Mouse (Mus musculus) forebrain, embryonic 12.5 days (tissue): ENCODE measurements around the gene Stap2. TPM values are rescaled to one million over a fixed set of nuclear protein-coding genes. Genes with fewer than 3 reads are reported as not detected.

Experiments
- ATAC-seq: fragments of 200-750 bp; cut with Nextera tagmentation; 2 replicates; pipeline ENCODE4 v1.8.0; 2017; ENCODE audit warnings: moderate TSS enrichment; ENCODE audit not compliant: low FRiP score
- H3K27ac ChIP-seq: fragments of 300-500 bp; sonication (generic); 2 replicates; pipeline ENCODE4 v1.5.1; 2016; ENCODE audit warnings: mild to moderate bottlenecking
- H3K27me3 ChIP-seq: fragments of 300-500 bp; sonication (generic); 2 replicates; pipeline ENCODE4 v1.6.1; 2016; ENCODE audit warnings: mild to moderate bottlenecking
- H3K36me3 ChIP-seq: fragments of 300-500 bp; sonication (generic); replicated peaks from 2 replicates; pipeline ENCODE4 v1.6.1; 2016; ENCODE audit warnings: mild to moderate bottlenecking
- H3K4me1 ChIP-seq: fragments of 300-500 bp; sonication (generic); 2 replicates; pipeline ENCODE4 v1.6.1; 2016
- H3K4me2 ChIP-seq: fragments of 300-500 bp; sonication (generic); 2 replicates; pipeline ENCODE4 v1.6.1; 2016; ENCODE audit warnings: mild to moderate bottlenecking, moderate library complexity
- H3K4me3 ChIP-seq: fragments of 300-500 bp; sonication (generic); replicated peaks from 2 replicates; pipeline ENCODE4 v1.5.1; 2016; ENCODE audit warnings: mild to moderate bottlenecking
- H3K9ac ChIP-seq: fragments of 300-500 bp; sonication (generic); 2 replicates; pipeline ENCODE4 v1.6.1; 2016; ENCODE audit warnings: mild to moderate bottlenecking
- H3K9me3 ChIP-seq: fragments of 300-500 bp; sonication (generic); 2 replicates; pipeline ENCODE4 v1.6.1; 2016
- WGBS: fragments of 180-500 bp; shearing (Covaris S2); methylation state at CpG from one replicate; pipeline ENCODE4 v1.1.7; 2016; 5-methylcytosine and 5-hydroxymethylcytosine counted together
- polyA plus RNA-seq: library from polyadenylated mRNA; unstranded; fragments of >200 nt; fragmentation: Nextera tagmentation; extraction: Ambion mirVana; gene quantifications from 2 replicates; pipeline ENCODE4 v1.2.1, GENCODE M21; 2016

Stap2 gene
- polyA plus RNA-seq, 1 experiment from 2014 or later, result 4.2 TPM

DNA sequence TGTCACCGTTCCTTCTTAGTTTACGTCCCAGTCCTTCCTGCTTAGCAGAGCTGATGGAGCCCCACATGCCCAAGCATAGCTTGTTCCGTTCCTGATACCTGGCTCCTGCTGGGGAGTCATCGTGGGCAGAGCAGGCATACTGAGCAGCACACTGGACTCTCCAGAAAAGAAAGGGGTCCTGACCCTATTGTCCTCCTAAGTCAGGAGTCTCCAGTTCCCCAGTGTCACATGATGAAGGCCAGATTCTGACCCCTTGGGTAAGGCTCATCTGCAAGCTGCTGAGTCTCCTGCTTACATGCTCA, 17.6 kb upstream of the Stap2 start:
- no peak for ATAC-seq
- Histone ChIP-seq H3K27ac (no peak overlapping the region), H3K27me3 (no peaks in the 10 kb centered on the region), H3K4me3 (no peak overlapping the region), H3K4me1 (peaks cover 19% of the 10 kb centered on the region; the same call in 1 of the 2 replicates), H3K36me3 (peaks cover 29% of the 10 kb centered on the region), H3K9ac (no peak overlapping the region), H3K4me2 (no peak overlapping the region), H3K9me3 (no peaks in the 10 kb centered on the region)
- WGBS, result 86% methylated on average over 4 of the region's 4 CpGs

DNA sequence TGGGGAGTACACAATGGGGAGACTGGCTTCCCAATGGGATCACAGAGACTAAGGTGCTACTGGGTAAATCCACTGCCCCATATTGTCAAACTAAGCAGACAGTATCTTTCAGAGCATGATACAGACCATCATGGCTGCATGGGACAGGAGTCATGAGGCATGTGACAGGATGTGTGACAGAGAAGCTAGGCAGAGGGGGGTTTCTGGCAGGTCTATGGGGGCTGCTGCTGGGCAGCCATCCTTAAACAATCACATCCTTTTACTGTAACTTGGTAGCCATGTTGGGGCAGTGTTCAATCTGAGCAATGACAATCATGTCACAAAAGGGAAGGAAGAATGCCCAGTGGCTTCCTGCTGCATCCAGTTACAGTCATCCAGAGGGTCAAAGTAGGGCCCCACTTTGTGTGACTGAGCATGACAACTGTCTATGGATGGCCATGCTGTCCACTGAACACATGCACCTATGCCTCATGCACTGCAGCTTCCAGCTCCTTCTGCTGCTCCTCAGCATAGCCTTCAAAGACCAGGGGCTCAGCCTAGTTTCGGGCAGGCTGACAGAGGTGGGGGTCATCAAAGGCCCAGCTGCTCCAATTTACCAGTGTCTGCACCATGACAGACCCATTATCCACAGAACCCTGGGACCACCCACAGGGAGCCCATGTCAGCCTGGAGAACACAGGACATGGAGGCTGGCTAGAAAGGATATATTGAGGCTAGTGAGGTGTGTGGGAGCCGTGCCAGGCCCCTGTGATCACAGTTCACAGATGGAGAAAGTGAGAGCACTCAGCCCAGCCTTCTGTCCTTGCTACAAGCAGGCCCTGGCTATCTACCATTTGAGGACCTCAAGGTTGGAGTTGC, 17.0 kb upstream of the Stap2 start:
- 82% methylated on average over 2 of the region's 2 CpGs for WGBS
- no peak; the same call in 1 of the 2 replicates for ATAC-seq
- no peaks in the 10 kb centered on the region for H3K27me3 ChIP-seq
- H3K4me1 ChIP-seq, result peaks cover 19% of the 10 kb centered on the region; the same call in 1 of the 2 replicates
- H3K36me3 ChIP-seq, result peaks cover 33% of the 10 kb centered on the region
- no peak overlapping the region for H3K4me3 ChIP-seq
- H3K27ac ChIP-seq, result no peak overlapping the region
- no peaks in the 10 kb centered on the region for H3K9me3 ChIP-seq
- no peak overlapping the region for H3K4me2 ChIP-seq
- no peak overlapping the region for H3K9ac ChIP-seq

DNA sequence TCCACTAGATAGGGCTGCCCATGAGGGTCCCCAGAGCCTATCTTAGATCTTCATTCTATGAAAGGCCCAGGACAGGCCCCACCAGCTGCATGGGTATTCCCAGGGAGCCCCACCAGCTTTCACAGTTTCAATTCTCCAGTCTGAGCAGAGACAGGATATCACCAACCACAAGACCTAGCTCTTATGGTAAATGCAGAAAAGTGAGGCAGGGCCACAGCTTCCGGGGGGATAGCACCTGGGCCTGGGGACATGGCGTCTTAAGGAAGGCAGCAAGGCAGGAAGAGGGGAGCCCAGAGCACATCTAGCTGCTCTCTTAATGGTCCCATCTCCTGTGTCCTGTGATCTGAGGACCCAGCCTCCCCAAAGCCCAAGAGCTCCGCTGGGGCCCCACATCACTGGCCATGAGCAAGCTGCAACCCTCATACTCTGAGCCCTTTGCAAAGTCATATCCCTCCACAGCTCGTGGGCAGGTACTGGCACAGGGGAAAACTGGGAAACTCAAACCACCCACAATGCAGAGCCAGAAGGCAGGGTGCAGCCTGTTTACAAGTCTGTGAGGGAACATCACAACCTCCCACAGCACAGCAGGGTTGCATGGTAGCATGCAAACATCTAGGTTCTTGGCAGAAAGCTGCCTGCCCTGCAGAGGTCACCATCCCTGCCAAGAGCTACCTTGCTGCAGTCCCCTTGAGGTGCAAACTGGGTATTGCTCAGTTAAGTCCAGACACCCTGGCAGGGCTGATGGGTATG, 16.0 kb upstream of the Stap2 start:
- H3K4me2 ChIP-seq, result no peak overlapping the region
- 87% methylated on average over 4 of the region's 4 CpGs for WGBS
- H3K9ac ChIP-seq, result no peak overlapping the region
- no peak for ATAC-seq
- peaks cover 43% of the 10 kb centered on the region for H3K36me3 ChIP-seq
- H3K4me3 ChIP-seq, result no peak overlapping the region
- no peak overlapping the region for H3K27ac ChIP-seq
- H3K4me1 ChIP-seq, result peaks cover 19% of the 10 kb centered on the region; the same call in 1 of the 2 replicates
- no peaks in the 10 kb centered on the region for H3K27me3 ChIP-seq
- H3K9me3 ChIP-seq, result no peaks in the 10 kb centered on the region

DNA sequence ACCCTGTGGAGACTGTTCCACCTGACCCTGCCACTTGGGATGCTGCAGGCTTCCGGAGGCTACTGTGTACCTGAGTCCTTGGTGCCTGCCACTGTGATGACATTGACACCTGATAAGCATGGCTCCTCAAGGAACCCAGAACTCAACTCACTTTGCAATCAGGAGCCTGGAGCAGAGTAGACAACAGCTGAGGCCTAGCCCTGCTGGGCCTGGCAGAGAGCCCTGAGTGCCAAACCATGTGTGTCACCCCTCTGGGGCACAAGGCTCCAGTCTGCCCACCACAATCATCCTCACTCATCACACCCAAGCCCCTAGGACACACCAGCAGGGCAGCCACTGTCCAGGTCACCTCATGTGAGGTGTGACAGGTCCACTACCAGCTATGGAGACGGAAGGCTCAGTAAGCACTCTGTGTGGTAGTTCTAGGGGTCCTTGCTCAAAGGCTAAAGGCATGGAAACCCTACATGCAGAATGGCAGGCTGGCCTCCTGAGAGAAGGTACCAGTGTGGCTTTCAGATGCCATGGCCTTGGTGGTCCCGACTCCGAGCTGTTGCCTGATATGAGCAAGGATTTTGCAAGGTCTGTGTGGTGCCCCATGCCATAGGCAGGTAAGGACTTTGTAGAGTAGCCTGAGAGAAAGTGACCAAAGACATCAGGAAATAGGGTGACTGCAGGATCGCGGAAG, 15.2 kb upstream of the Stap2 start:
- Histone ChIP-seq H3K4me2 (no peak overlapping the region), H3K4me3 (no peak overlapping the region), H3K9ac (no peak overlapping the region), H3K4me1 (peaks cover 19% of the 10 kb centered on the region; the same call in 1 of the 2 replicates), H3K36me3 (peaks cover 51% of the 10 kb centered on the region), H3K27ac (no peak overlapping the region), H3K9me3 (no peaks in the 10 kb centered on the region), H3K27me3 (no peaks in the 10 kb centered on the region)
- 95% methylated on average over 6 of the region's 6 CpGs for WGBS
- ATAC-seq, result no peak

DNA sequence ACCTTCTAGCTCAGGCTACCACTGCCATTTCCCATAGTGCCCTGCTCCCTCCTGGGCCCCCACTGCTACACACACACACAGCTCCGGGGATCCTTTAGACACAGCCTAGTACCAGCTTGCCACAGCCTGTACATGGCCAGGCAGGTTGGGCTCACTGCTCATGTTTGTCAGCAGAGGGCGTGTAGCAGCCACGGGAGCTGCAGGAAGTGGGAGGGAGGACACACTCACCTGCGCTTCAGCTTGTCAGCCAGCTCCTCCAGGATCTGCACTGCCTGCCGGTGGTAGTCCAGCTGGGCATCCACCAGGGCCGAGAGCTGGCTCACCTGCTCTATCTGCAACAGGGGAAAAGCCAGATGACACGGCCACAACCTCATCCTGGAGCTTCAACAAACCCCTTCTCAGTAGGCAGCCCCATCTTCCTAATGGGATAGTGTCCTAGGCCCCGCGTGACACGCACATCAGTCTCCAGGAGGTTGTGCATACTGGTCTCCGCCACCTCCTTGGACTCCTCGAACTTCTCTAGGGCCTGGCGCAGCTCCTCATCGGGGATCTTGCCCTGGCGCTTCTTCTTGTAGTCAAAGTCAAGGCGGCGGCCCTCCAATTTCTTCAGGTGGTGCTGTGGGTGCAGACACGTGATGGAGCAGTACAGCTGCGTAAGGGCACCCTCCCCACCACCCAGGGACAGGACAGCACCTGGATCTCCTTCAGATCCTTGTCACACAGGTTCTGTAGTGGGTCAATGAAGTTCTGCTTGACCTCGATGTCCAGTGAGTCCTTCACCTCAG, 13.2 kb upstream of the Stap2 start:
- ATAC-seq, result no peak
- Histone ChIP-seq H3K9me3 (no peaks in the 10 kb centered on the region), H3K4me3 (no peak overlapping the region), H3K4me2 (no peak overlapping the region), H3K27ac (peak overlapping the region; percentile 27; the same call in 1 of the 2 replicates), H3K36me3 (peaks cover 65% of the 10 kb centered on the region), H3K4me1 (peaks cover 18% of the 10 kb centered on the region; the same call in 1 of the 2 replicates), H3K9ac (no peak overlapping the region), H3K27me3 (no peaks in the 10 kb centered on the region)
- 78% methylated on average over 20 of the region's 20 CpGs for WGBS

DNA sequence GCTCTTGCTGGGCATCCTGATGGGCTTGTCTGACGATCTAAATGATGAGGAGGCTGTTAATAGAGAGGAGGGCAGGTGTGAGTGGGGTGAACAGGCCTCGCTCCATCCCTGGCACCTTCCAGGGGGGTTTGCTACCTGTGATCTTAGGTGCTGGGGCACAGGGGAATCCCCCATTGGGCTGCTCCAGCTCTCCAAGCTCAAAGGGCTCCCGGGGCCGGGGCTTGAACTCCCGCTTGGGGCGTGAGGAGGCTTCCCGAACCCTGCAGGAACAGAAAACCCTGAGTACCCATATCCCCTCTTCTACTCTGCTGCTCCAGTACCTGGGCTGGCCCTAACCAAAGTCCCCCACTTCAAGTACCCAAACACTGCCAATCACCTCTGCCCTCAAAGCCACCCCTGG, 12.5 kb upstream of the Stap2 start:
- ATAC-seq, result no peak

DNA sequence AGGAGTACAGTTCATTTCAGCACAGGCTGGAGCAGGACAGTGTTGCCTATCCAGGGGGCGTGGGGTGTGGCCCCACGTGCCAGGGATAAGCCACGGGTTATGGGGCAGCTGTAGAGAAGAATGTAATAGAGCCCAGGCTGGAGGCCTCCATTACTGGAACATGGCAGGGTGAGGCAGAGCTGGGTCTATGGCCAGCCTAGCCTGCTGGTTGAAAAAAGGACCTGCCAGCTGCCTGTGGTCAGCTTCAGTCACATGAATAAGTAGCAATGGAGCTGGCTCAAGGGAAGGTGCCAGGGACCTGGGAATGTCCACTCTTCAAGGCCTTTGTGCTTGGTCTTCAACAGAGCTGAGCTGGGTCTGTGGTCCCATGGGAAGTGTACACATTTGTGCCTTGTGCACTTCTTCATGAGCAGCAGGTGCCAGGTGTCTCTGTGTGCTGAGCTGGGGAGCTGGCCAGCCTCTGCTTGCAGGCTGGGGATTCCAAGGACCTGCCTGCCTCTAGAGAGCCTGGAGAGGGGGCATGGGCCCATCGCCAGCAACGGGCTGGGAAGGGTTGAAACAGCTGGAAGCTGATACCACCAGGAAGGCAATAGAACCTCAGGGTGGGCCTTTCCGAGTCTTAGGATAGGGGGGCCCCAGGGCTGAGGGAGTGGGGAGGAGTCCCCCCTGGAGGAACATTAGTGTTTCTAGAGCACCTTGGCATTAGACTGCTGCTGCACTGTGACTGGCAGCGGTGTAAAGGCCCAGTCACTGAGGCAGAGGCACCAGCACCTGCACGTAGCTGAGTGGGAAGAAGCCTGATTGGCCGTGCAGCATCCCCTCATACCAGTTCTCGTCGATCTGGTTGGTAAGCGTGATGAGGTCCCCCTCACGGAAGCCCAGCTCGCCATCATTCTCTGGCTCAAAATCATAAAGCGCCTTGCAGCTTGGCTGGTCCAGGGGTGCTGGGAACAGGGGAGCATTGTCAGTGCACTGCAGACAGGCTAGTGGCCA, 11.7 kb upstream of the Stap2 start:
- Histone ChIP-seq H3K4me3 (no peak overlapping the region), H3K27ac (0 out of 2 replicates have a peak overlapping the region, but pooled peaks have one; percentile 37), H3K27me3 (no peaks in the 10 kb centered on the region), H3K36me3 (peaks cover 73% of the 10 kb centered on the region), H3K9me3 (no peaks in the 10 kb centered on the region), H3K9ac (no peak overlapping the region), H3K4me1 (peaks cover 6% of the 10 kb centered on the region; the same call in 1 of the 2 replicates), H3K4me2 (no peak overlapping the region)
- 90% methylated on average over 15 of the region's 15 CpGs for WGBS
- no peak for ATAC-seq

More for the DNA sequence above, 12.5 kb upstream of the Stap2 start:
- no peak overlapping the region for H3K9ac ChIP-seq
- no peaks in the 10 kb centered on the region for H3K27me3 ChIP-seq
- H3K27ac ChIP-seq, result no peak overlapping the region
- H3K4me2 ChIP-seq, result no peak overlapping the region
- 85% methylated on average over 7 of the region's 7 CpGs for WGBS
- H3K36me3 ChIP-seq, result peaks cover 67% of the 10 kb centered on the region
- H3K9me3 ChIP-seq, result no peaks in the 10 kb centered on the region
- H3K4me1 ChIP-seq, result peaks cover 11% of the 10 kb centered on the region; the same call in 1 of the 2 replicates
- H3K4me3 ChIP-seq, result no peak overlapping the region

DNA sequence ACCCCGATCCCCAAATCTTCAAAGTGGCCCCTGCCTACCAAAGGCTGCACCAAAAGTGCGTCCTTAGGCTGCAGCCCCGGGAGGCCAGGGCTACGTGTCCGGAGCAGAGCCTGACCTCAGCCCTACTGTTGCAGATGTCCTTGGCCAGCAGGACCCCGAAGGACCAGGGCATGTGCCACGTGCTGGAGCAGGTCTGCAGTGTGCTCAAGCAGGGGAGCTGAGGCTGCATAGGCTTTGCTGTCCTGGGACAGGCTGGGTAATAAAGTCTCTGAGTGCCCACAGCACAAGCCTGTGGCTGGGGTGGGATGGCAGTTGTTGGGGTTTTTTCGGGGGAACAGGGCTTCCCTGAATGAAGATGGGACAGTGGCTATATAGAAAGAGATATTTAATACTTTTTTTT, 11.0 kb upstream of the Stap2 start:
- WGBS, result 88% methylated on average over 8 of the region's 8 CpGs

DNA sequence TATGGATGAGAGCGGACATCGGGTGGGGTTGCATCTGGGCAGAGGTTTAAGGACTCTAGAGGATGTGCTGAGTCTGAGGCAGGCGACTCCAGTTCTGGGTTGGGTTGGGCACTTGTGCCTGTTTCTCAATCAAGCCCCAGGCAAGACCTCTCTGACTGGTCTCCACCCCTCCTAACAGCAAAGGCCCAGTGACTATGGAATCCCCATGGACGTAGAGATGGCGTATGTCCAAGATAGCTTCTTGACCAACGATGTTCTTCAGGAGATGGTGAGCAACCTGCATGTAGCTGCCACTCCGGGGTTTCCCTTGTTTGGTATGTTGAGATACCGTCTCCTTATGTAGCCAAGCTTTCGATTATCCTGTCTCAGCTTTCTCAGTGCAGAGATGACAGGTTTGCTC, 9.9 kb upstream of the Stap2 start:
- Histone ChIP-seq H3K27ac (no peak overlapping the region), H3K27me3 (no peaks in the 10 kb centered on the region), H3K36me3 (peaks cover 86% of the 10 kb centered on the region), H3K9me3 (no peaks in the 10 kb centered on the region), H3K9ac (no peak overlapping the region), H3K4me1 (peaks cover 18% of the 10 kb centered on the region), H3K4me2 (no peak overlapping the region), H3K4me3 (no peak overlapping the region)
- ATAC-seq, result no peak
- 95% methylated on average over 9 of the region's 9 CpGs for WGBS

More for the DNA sequence above, 11.0 kb upstream of the Stap2 start:
- Histone ChIP-seq H3K9ac (no peak overlapping the region), H3K36me3 (peaks cover 80% of the 10 kb centered on the region), H3K4me2 (no peak overlapping the region), H3K9me3 (no peaks in the 10 kb centered on the region), H3K27ac (no peak overlapping the region), H3K4me1 (peaks cover 7% of the 10 kb centered on the region; the same call in 1 of the 2 replicates), H3K27me3 (no peaks in the 10 kb centered on the region), H3K4me3 (no peak overlapping the region)
- ATAC-seq, result no peak

DNA sequence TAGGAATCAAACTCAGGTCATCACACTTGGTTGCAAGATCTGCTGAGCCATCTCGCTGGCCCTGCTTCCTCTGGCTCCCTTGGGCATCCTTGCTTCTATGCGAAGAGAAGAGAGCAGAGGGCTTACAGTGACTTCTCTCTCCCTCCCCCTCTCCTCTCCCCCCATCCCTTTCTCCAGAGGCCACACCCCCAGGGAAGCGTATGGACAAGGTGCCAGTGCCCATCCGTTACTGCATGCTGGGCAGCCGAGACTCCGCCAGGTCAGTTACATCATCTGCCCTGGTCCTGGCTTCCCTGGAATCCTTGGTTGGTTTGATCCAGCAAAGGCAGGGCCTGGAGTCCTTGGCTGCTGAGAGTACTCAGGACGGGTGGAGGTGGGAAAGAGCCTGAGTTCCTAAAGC, 6.1 kb upstream of the Stap2 start:
- ATAC-seq, result no peak
- Histone ChIP-seq H3K36me3 (peaks cover 54% of the 10 kb centered on the region), H3K9me3 (no peaks in the 10 kb centered on the region), H3K4me1 (peaks cover 36% of the 10 kb centered on the region), H3K27ac (no peak overlapping the region), H3K4me3 (no peak overlapping the region), H3K9ac (peak overlapping the region; percentile 12; the same call in 1 of the 2 replicates), H3K27me3 (no peaks in the 10 kb centered on the region), H3K4me2 (no peak overlapping the region)
- 92% methylated on average over 7 of the region's 7 CpGs for WGBS

DNA sequence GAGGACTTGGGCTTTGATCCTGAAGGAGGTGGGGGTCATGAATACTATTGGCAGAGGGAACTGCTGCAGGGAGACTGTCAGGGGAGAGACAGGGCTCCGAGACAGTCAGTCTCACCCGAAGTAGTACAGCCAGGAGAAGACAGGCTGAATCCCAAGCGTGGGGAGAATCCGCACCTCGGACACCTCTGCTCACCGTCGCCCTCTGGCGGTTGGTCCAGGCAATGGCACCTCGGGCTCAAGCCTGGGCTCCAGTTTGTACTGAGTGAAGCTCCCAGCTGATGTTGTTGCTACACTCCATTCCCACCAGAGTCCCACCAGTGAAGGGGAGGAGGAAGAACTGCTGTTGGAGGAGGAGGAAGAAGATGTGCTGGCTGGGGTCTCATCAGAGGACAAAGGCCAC, 5.3 kb upstream of the Stap2 start:
- ATAC-seq, result no peak
- peaks cover 46% of the 10 kb centered on the region for H3K36me3 ChIP-seq
- WGBS, result 7% methylated on average over 9 of the region's 9 CpGs
- H3K9me3 ChIP-seq, result no peaks in the 10 kb centered on the region
- 0 out of 2 replicates have a peak overlapping the region, but pooled peaks have one; percentile 97 for H3K27ac ChIP-seq
- H3K9ac ChIP-seq, result peak overlapping the region; percentile 83; the same call in 1 of the 2 replicates
- no peaks in the 10 kb centered on the region for H3K27me3 ChIP-seq
- H3K4me3 ChIP-seq, result peak overlapping the region; percentile 78
- H3K4me2 ChIP-seq, result peak overlapping the region; percentile 95
- H3K4me1 ChIP-seq, result peaks cover 36% of the 10 kb centered on the region
